Mouse (Mus musculus) spleen, adult 2 months (tissue): ENCODE measurements at regions not wholly inside any gene's neighbourhood (a gene's known extent, or its start where the extent isn't known, plus 50 kb on each side); places are given as distances from the start of the nearest gene placed in this dataset.

ENCODE experiments used
- DNase-seq, 2 experiments: peaks; one replicate each; pipeline versions ENCODE4 v3.0.0 to v3.0.0-alpha.2; 2012 to 2021; ENCODE audit warnings: low spot score in 2 of 2, low read depth in 1 of 2
- H3K27ac ChIP-seq: fragments of 200-500 bp; 2 replicates; pipeline ENCODE4 v1.5.1; 2012; ENCODE audit warnings: low read length, inconsistent platforms; ENCODE audit not compliant: insufficient read depth
- H3K27me3 ChIP-seq: fragments of 200-500 bp; 2 replicates; pipeline ENCODE4 v1.6.1; 2012; ENCODE audit warnings: mild to moderate bottlenecking, moderate library complexity, low read length, inconsistent platforms; ENCODE audit not compliant: control insufficient read depth, insufficient read depth
- H3K36me3 ChIP-seq: fragments of 200-500 bp; 2 replicates; pipeline ENCODE4 v1.6.1; 2012; ENCODE audit warnings: mild to moderate bottlenecking, low read length, inconsistent platforms; ENCODE audit not compliant: control insufficient read depth, insufficient read depth
- H3K4me1 ChIP-seq: fragments of 200-500 bp; 2 replicates; pipeline ENCODE4 v1.6.1; 2011; ENCODE audit warnings: inconsistent platforms; ENCODE audit not compliant: control insufficient read depth, insufficient read depth, insufficient read length
- H3K4me3 ChIP-seq: fragments of 200-500 bp; 2 replicates; pipeline ENCODE4 v1.5.1; 2011; ENCODE audit warnings: mild to moderate bottlenecking, inconsistent platforms; ENCODE audit not compliant: insufficient read depth, insufficient read length; ENCODE audit errors: extremely low read depth
- CTCF ChIP-seq: fragments of 200-500 bp; IDR thresholded peaks from 2 replicates; pipeline ENCODE4 v1.5.1; 2011; ENCODE audit warnings: mild to moderate bottlenecking, inconsistent platforms; ENCODE audit not compliant: insufficient read depth, insufficient read length, insufficient replicate concordance; ENCODE audit errors: extremely low read depth
- POLR2A ChIP-seq: fragments of 200-500 bp; IDR thresholded peaks from 2 replicates; pipeline ENCODE4 v1.6.1; 2011; ENCODE audit warnings: low read depth, low read length, inconsistent platforms
- WGBS: fragments of 180-500 bp; shearing (Covaris S2); methylation state at CpG from one replicate; pipeline ENCODE4 v1.1.7; 2018; 5-methylcytosine and 5-hydroxymethylcytosine counted together

GRCm38 (mm10) chr19:15800856-15801706 lies 146.1 kb downstream of the Psat1 start:
- WGBS = 44% methylated on average over 16 of the region's 16 CpGs
- peak overlapping the region; percentile 7; the same call in 1 of the 2 replicates for H3K4me3 ChIP-seq
- DNase-seq = no peak
- no peaks in the 10 kb centered on the region for H3K27me3 ChIP-seq
- no peak overlapping the region for H3K27ac ChIP-seq
- no peaks in the 10 kb centered on the region for H3K36me3 ChIP-seq
- no peaks in the 10 kb centered on the region for H3K4me1 ChIP-seq
- TF ChIP-seq CTCF (no peak), POLR2A (no peak)

GRCm38 (mm10) chr19:15796466-15796865 lies 150.7 kb downstream of the Psat1 start:
- Histone ChIP-seq H3K27ac (no peak overlapping the region), H3K4me1 (no peaks in the 10 kb centered on the region), H3K4me3 (no peak overlapping the region), H3K36me3 (no peaks in the 10 kb centered on the region), H3K27me3 (no peaks in the 10 kb centered on the region)
- 63% methylated on average over 4 of the region's 4 CpGs for WGBS
- no peak for TF ChIP-seq POLR2A
- TF ChIP-seq CTCF = no peak
- DNase-seq = no peak

- TF ChIP-seq POLR2A (no peak), CTCF (no peak)
- 83% methylated on average over 4 of the region's 4 CpGs for WGBS
- no peak for DNase-seq
These were observed 155.2 kb downstream of the Psat1 start for GRCm38 (mm10) chr19:15791942-15792341.

GRCm38 (mm10) chr19:15791264-15791913 lies 155.7 kb downstream of the Psat1 start:
- Histone ChIP-seq H3K27ac (no peak overlapping the region), H3K4me3 (no peak overlapping the region), H3K36me3 (no peaks in the 10 kb centered on the region), H3K27me3 (no peaks in the 10 kb centered on the region), H3K4me1 (no peaks in the 10 kb centered on the region)
- no peak for DNase-seq
- TF ChIP-seq POLR2A (no peak), CTCF (no peak)
- WGBS = 85% methylated on average over 12 of the region's 12 CpGs

More at GRCm38 (mm10) chr19:15791942-15792341, 155.2 kb downstream of the Psat1 start:
- Histone ChIP-seq H3K27me3 (no peaks in the 10 kb centered on the region), H3K4me3 (no peak overlapping the region), H3K27ac (no peak overlapping the region), H3K4me1 (no peaks in the 10 kb centered on the region), H3K36me3 (no peaks in the 10 kb centered on the region)

GRCm38 (mm10) chr19:15790620-15791263 lies 156.4 kb downstream of the Psat1 start:
- Histone ChIP-seq H3K4me1 (no peaks in the 10 kb centered on the region), H3K4me3 (no peak overlapping the region)

GRCm38 (mm10) chr19:15789741-15790140 lies 157.4 kb downstream of the Psat1 start:
- TF ChIP-seq CTCF (no peak), POLR2A (no peak)
- H3K36me3 ChIP-seq = no peaks in the 10 kb centered on the region
- H3K4me1 ChIP-seq = no peaks in the 10 kb centered on the region
- 62% methylated on average over 5 of the region's 5 CpGs for WGBS
- no peak overlapping the region for H3K27ac ChIP-seq
- no peaks in the 10 kb centered on the region for H3K27me3 ChIP-seq
- H3K4me3 ChIP-seq = no peak overlapping the region
- DNase-seq = no peak

More at GRCm38 (mm10) chr19:15790620-15791263, 156.4 kb downstream of the Psat1 start:
- WGBS = 72% methylated on average over 13 of the region's 13 CpGs
- no peak for TF ChIP-seq POLR2A
- TF ChIP-seq CTCF = no peak
- no peak overlapping the region for H3K27ac ChIP-seq
- DNase-seq = no peak
- H3K27me3 ChIP-seq = no peaks in the 10 kb centered on the region
- no peaks in the 10 kb centered on the region for H3K36me3 ChIP-seq
